Mouse (Mus musculus) G1E (cell line): Measurements from ENCODE around the gene Mmel1.

Source experiments
- CTCF ChIP-seq: IDR thresholded peaks from 2 replicates; pipeline ENCODE4 v1.5.1; 2012; ENCODE audit warnings: low read depth, low read length, inconsistent platforms, mixed read lengths
- TAL1 ChIP-seq: conservative IDR thresholded peaks from 2 replicates; pipeline ENCODE4 v1.6.1; 2012; ENCODE audit warnings: low read depth, low read length, inconsistent platforms, mixed read lengths

- no peak for TF ChIP-seq TAL1
- no peak for TF ChIP-seq CTCF
Measured at GRCm38 (mm10) chr4:154929088-154929660, 59.8 kb downstream of the Mmel1 start.
